Mouse (Mus musculus) forelimb bud, embryonic 11.5 days (tissue): ENCODE data around the gene Zfp626.
A peak's percentile ranks its signal among the peaks of the same experiment; 100 is the strongest.
"Not testable (repeated sequence)": the region's sequence is repeated elsewhere in the genome, so short reads cannot be mapped to it uniquely, and the experiment has no call there.

Experiments
- DNase-seq: peaks from one replicate; pipeline ENCODE4 v3.0.0-alpha.2; 2012; ENCODE audit warnings: low read depth, low spot score

The Zfp626 gene

GRCm38 (mm10) chr7:27860396-27861235 is 53.6 kb downstream of the Zfp626 start:
- peak; percentile 60 for DNase-seq

- DNase-seq: not testable (repeated sequence)
These were observed 55.6 kb downstream of the Zfp626 start for GRCm38 (mm10) chr7:27862578-27862977.
